Mouse (Mus musculus) heart, embryonic 15.5 days (tissue): ENCODE measurements around the gene Irak2. TPM values are rescaled to one million over a fixed set of nuclear protein-coding genes. Genes with fewer than 3 reads are reported as not detected.

Experiments used
- ATAC-seq: fragments of 200-750 bp; cut with Nextera tagmentation; replicated peaks from 2 replicates; pipeline ENCODE4 v1.8.0; 2017; ENCODE audit warnings: low read depth, moderate TSS enrichment; ENCODE audit not compliant: insufficient number of reproducible peaks, insufficient read depth, low FRiP score
- H3K27ac ChIP-seq: fragments of 300-500 bp; sonication (generic); 2 replicates; pipeline ENCODE4 v1.5.1; 2015; ENCODE audit warnings: mild to moderate bottlenecking, inconsistent platforms
- H3K27me3 ChIP-seq: fragments of 300-500 bp; sonication (generic); 2 replicates; pipeline ENCODE4 v1.6.1; 2015; ENCODE audit warnings: inconsistent platforms
- H3K36me3 ChIP-seq: fragments of 300-500 bp; sonication (generic); 2 replicates; pipeline ENCODE4 v1.6.1; 2015; ENCODE audit warnings: mild to moderate bottlenecking, inconsistent platforms
- H3K4me1 ChIP-seq: fragments of 300-500 bp; sonication (generic); replicated peaks from 2 replicates; pipeline ENCODE4 v1.6.1; 2015; ENCODE audit warnings: inconsistent platforms
- H3K4me2 ChIP-seq: fragments of 300-500 bp; sonication (generic); 2 replicates; pipeline ENCODE4 v1.6.1; 2015; ENCODE audit warnings: inconsistent platforms, mild to moderate bottlenecking, moderate library complexity
- H3K4me3 ChIP-seq: fragments of 300-500 bp; sonication (generic); 2 replicates; pipeline ENCODE4 v1.5.1; 2015; ENCODE audit warnings: mild to moderate bottlenecking, inconsistent platforms
- H3K9ac ChIP-seq: fragments of 300-500 bp; sonication (generic); 2 replicates; pipeline ENCODE4 v1.6.1; 2015; ENCODE audit warnings: mild to moderate bottlenecking, inconsistent platforms
- H3K9me3 ChIP-seq: fragments of 300-500 bp; sonication (generic); replicated peaks from 2 replicates; pipeline ENCODE4 v1.6.1; 2016; ENCODE audit warnings: inconsistent platforms
- WGBS: fragments of 180-500 bp; shearing (Covaris S2); methylation state at CpG from one replicate; pipeline ENCODE4 v1.1.7; 2015; ENCODE audit warnings: mixed read lengths; 5-methylcytosine and 5-hydroxymethylcytosine counted together
- microRNA-seq: library from miRNA; unstranded; fragments of <30 nt; microRNA quantifications from one replicate; pipeline ENCODE4, GENCODE M21; 2016
- polyA plus RNA-seq: library from polyadenylated mRNA; unstranded; fragments of >200 nt; fragmentation: Nextera tagmentation; extraction: Ambion mirVana; gene quantifications from 2 replicates; pipeline ENCODE4 v1.2.1, GENCODE M21; 2015

The Irak2 gene
- polyA plus RNA-seq, 1 experiment from 2014 or later: 4.7 TPM

DNA sequence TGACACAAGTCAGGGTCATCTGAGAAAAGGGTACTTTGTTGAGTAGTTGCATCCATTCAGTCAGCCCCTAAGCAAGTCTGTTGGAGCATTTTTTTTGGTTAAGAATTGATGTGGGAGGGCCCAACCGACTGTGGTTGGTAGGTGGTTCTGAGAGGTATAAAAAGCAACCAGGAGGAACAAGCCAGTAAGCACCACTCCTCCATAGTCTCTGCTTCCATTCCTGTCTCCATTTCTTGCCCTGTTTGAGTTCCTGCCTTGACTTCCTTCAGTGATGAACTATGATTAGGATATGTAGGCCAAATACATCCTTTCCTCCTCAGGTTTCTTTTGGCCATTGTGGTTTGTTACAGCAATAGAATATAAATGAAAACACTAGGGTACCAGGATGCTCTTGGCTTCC is 104.8 kb downstream of the Irak2 start:
- H3K36me3 ChIP-seq: no peaks in the 10 kb centered on the region
- peaks cover 14% of the 10 kb centered on the region for H3K4me1 ChIP-seq
- no peaks in the 10 kb centered on the region for H3K9me3 ChIP-seq
- H3K4me3 ChIP-seq: no peak overlapping the region
- ATAC-seq: no peak
- H3K27ac ChIP-seq: no peak overlapping the region
- H3K9ac ChIP-seq: no peak overlapping the region
- WGBS: 34% methylated on average over 1 of the region's 1 CpGs
- H3K4me2 ChIP-seq: no peak overlapping the region
- H3K27me3 ChIP-seq: peaks cover 18% of the 10 kb centered on the region

Small RNA genes lying within 50 kb of the gene (microRNA-seq; reads per million reads assigned to microRNA genes)
- 1.5 reads per million for gene Mir7042

Other genes starting within 250 kb of the Irak2 start
- 1.4 and 2.0 TPM in 2 replicates for gene Ttll3, start 249.2 kb upstream of the Irak2 start, polyA plus RNA-seq
- 9.5 and 16.1 TPM in 2 replicates for gene Rpusd3, start 219.1 kb upstream of the Irak2 start, polyA plus RNA-seq
- gene Cidec, start 202.7 kb upstream of the Irak2 start, polyA plus RNA-seq: not detected in 2 replicates
- 57.4 and 64.0 TPM in 2 replicates for gene Jagn1, start 195.9 kb upstream of the Irak2 start, polyA plus RNA-seq
- 1.4 and 3.5 TPM in 2 replicates for gene Il17re, start 180.0 kb upstream of the Irak2 start, polyA plus RNA-seq
- 11.5 and 15.6 TPM in 2 replicates for gene Il17rc, start 167.0 kb upstream of the Irak2 start, polyA plus RNA-seq
- 38.3 and 44.3 TPM in 2 replicates for gene Creld1, start 155.2 kb upstream of the Irak2 start, polyA plus RNA-seq
- gene Prrt3, start 136.5 kb upstream of the Irak2 start, polyA plus RNA-seq: 0.18 and 0.33 TPM in 2 replicates
- gene Emc3, start 106.8 kb upstream of the Irak2 start, polyA plus RNA-seq: 84.7 and 90.0 TPM in 2 replicates
- 7.8 and 7.9 TPM in 2 replicates for gene Fancd2, start 106.8 kb upstream of the Irak2 start, polyA plus RNA-seq
- gene Fancd2os, start 37.8 kb upstream of the Irak2 start, polyA plus RNA-seq: 0.15 TPM in 1 of 2 replicates, not detected in the other
- 159 and 162 TPM in 2 replicates for gene Brk1, start 33.7 kb upstream of the Irak2 start, polyA plus RNA-seq
- gene Vhl, start 14.5 kb upstream of the Irak2 start, polyA plus RNA-seq: 25.6 and 31.0 TPM in 2 replicates
- 0.77 and 0.85 TPM in 2 replicates for gene Tatdn2, start 58.6 kb downstream of the Irak2 start, polyA plus RNA-seq
- gene Ghrl, start 81.4 kb downstream of the Irak2 start, polyA plus RNA-seq: 0.30 TPM in 1 of 2 replicates, not detected in the other
- gene Sec13, start 102.3 kb downstream of the Irak2 start, polyA plus RNA-seq: 160 and 194 TPM in 2 replicates